Mouse (Mus musculus): ENCODE measurements at regions not wholly inside any gene's neighbourhood (a gene's known extent, or its start where the extent isn't known, plus 50 kb on each side); places are given as distances from the start of the nearest gene placed in this dataset.

DNA sequence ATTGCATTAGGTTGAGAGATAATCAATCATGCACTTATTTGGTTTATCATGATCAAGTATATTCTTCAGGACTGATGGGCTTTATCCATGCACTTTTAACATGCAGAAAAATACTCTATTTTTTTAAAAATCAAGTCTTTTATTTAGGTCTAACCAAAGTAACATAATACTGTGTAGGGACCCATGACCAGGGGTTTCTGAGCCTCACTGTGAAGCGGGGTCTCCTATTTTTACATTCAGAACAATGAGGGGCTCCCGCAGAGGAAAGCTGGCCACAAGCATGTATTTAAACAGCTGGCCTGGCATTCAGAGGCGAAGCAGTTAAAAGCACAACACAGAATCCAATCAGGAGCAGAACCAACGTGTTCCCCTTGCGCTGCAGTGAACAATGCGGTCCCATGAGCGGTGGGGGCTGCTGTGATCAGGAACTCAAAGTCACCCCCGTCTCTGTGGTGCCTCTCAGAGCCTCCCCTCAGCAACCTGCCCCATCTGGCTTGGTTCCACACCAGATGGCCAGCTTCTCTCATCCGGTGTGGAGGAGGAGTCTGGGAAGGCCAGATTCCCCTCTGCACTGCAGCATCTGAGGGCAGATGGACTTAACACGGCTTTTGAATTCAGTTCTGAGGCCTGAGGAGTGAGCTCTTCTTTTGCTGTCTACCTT, 63.2 kb upstream of the Ubl3 start:
- peak; percentile 70 for DNase-seq (ENCODE audit: low spot score)

- no peak for DNase-seq (ENCODE audit: low spot score)
Observed at GRCm38 (mm10) chr5:148615117-148615516, 62.5 kb upstream of the Ubl3 start.

- DNase-seq (ENCODE audit: low spot score) = no peak
Observed at GRCm38 (mm10) chr5:148611323-148611722, 58.7 kb upstream of the Ubl3 start.

- no peak for DNase-seq (ENCODE audit: low spot score)
Observed at GRCm38 (mm10) chr5:148609506-148609880, 56.9 kb upstream of the Ubl3 start.

GRCm38 (mm10) chr5:148608857-148609505, 56.4 kb upstream of the Ubl3 start:
- DNase-seq (ENCODE audit: low spot score) = no peak

GRCm38 (mm10) chr5:148608178-148608577, 55.6 kb upstream of the Ubl3 start:
- peak; percentile 38 for DNase-seq (ENCODE audit: low spot score)

DNA sequence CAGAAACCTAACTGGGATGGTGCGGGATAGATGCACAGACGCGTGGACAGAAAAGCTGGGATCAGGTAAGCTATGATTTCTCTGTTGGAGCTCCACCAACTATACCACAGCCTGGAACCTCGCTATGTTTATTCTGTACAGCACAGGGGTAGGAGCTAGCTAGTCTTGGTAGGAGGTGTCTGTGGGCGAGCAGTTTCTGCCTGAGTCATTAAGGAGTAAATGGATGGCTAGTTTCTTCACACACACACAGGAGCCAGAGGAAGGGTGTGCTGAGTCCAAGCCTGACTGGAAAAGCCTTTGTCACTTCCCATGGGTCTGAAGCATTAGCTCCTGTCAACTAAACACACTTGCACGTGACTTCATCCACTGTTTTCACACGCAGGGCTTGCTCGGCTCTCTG, 53.1 kb upstream of the Ubl3 start:
- DNase-seq (ENCODE audit: low spot score) = no peak

Measured in embryo, embryonic 10 days (tissue).